Mouse (Mus musculus) MN1 (cell line): Measurements from ENCODE around the gene Cfap97.
A peak's percentile ranks its signal among the peaks of the same experiment; 100 is the strongest.

Source experiments
- DNase-seq: peaks from one replicate; pipeline ENCODE4 v3.0.0-alpha.2; 2016; ENCODE audit warnings: low spot score

Gene Cfap97

GRCm38 (mm10) chr8:46153042-46153441 lies 1.5 kb downstream of the Cfap97 start:
- DNase-seq: no peak

- peak; percentile 98 for DNase-seq
These were observed 11.6 kb downstream of the Cfap97 start for GRCm38 (mm10) chr8:46162953-46163869.

- no peak for DNase-seq
These were observed 12.3 kb downstream of the Cfap97 start for GRCm38 (mm10) chr8:46163870-46164190.

- DNase-seq: no peak
These were observed 22.1 kb downstream of the Cfap97 start for GRCm38 (mm10) chr8:46173651-46174050.

GRCm38 (mm10) chr8:46180136-46180535 lies 28.6 kb downstream of the Cfap97 start:
- DNase-seq: no peak

- DNase-seq: peak; percentile 76
These were observed 33.8 kb downstream of the Cfap97 start for GRCm38 (mm10) chr8:46185361-46185760.

DNA sequence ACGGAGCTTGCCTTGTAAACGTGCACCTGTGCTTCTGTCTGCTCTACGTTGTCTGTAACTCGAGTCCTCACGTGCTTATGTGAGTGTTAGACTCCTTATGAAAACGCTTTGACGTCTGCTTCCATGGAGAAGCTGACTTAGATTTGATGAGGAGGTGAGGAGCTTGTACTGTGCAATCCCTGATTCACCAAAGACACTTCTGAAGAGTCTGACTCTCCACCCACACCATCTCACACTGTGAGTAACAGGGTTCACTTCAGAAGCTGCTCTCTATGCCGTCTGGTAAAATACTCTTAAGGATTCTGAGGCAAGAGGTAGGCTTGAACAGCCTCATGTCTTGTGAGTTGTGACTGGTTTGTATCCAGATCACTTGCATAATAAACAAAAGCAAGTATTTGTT lies 41.5 kb downstream of the Cfap97 start:
- no peak for DNase-seq

DNA sequence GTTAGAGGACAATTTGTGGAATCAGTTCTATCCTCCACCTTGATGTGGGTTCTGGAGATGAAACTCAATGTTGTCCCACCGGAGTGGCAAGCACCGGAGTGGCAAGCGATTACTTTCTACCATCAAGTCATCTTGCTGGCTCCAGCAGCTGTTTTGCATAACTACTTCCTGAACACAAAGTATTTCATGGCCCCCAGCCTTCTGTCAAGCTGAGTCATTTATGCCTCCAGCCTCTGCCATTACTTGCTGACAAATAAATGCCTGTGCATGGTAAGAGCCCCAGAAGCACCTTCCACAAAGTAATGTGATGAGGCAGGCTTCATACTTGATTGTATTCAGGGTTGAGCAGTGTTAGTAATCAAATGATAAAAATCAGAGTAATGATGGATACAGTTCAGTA lies 45.3 kb downstream of the Cfap97 start:
- no peak for DNase-seq

- no peak for DNase-seq
These were observed 46.1 kb downstream of the Cfap97 start for GRCm38 (mm10) chr8:46197673-46198072.

GRCm38 (mm10) chr8:46202350-46202749 lies 50.8 kb downstream of the Cfap97 start:
- no peak for DNase-seq

GRCm38 (mm10) chr8:46204301-46204700 lies 52.7 kb downstream of the Cfap97 start:
- no peak for DNase-seq

DNA sequence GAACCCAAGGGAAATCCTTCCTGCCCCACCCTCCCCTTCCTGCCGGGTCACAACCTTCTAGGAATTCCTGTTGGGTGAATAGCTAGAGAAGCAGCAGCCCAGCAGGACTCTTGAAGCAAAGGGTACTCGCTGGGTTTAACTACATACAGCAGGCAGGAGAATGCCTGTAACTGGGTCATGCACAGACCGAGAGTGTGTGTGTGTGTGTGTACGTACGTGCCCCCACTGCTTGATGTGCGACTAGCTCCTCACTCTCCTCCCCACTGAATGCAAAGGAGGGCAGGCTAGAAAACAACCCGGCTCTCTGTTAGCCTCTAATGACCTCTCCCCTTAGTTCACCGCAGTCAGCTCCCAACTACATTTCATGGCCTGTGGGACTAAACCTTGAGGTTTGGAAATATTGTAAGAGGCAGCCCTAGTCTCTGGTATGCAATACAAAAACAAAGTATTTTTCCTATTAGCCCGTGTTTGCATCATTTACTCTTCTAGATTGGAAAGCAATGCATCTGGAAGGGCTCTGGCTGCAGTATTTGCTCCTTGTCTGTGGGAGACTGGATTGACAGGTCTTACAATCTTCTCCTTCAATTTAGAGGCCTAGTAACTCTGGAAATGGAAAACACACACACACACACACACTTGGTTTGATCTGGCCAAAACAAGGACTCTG lies 53.5 kb downstream of the Cfap97 start:
- DNase-seq: peak; percentile 52

GRCm38 (mm10) chr8:46206107-46206506 lies 54.5 kb downstream of the Cfap97 start:
- no peak for DNase-seq

GRCm38 (mm10) chr8:46208354-46208753 lies 56.8 kb downstream of the Cfap97 start:
- DNase-seq: peak; percentile 60

DNA sequence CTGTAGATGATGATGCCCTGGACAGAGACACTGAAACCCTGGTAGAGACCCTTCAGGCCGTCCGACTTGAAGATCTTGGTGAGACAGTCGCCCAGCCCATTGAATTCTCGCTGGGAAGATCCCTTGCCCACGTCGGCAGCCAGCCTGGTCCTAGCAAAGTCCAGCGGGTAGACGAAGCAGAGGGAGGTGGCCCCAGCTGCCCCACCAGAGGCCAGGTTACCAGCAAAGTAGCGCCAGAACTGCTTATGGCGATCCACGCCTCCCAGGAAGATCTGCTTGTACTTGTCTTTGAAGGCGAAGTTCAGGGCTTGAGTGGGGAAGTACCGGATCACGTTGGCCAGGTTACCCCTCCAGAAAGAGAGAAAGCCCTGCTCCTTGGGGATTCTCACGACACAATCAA lies 57.5 kb downstream of the Cfap97 start:
- no peak for DNase-seq

DNA sequence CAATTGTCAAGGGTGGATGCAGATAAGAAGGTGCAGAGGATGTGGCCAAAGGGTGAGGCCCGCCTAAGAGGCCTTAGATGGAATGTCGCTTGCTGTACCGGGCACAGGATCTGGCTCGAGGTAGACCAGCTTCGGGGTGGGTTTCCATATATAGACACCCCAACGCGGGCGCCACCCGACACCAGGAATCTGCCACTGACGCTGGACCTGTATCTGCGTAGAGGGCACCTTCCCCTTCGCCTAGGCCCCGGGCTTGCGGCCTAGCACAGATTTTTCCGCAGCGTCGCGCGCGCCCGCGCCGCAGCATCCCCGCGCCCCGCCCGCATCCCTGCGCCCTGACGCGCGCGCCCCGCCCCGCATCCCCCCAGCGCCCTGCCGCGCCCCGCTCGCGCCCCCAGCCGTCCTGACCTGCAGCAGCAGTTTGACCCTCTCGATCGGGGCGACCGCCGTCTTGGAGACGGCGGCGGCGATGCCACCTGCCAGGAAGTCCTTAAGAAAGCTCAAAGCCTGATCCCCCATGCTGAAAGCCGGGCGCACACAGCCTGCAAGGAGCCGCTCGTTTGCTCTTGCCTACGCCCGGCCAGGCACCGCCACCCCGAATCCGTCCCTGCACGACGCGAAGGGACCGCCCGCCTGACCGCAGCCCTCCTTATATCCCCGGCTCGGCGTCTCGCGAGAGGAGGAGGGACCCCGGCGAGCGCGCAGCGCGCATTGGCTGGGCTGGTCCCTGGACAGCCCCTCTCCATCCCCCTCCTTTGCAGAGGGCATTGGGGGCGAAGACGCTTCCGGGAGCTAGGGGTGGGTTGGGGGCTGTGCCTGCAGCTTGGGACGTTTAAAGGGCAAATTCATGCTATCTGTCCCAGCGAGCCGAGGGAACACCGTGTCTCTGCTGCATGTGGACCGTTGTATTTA lies 59.1 kb downstream of the Cfap97 start, which contains the start of gene Slc25a4:
Slc25a4 (minus strand) TSS at position 881 of the 912 bp plus-strand sequence.
- DNase-seq: peak; percentile 97

DNA sequence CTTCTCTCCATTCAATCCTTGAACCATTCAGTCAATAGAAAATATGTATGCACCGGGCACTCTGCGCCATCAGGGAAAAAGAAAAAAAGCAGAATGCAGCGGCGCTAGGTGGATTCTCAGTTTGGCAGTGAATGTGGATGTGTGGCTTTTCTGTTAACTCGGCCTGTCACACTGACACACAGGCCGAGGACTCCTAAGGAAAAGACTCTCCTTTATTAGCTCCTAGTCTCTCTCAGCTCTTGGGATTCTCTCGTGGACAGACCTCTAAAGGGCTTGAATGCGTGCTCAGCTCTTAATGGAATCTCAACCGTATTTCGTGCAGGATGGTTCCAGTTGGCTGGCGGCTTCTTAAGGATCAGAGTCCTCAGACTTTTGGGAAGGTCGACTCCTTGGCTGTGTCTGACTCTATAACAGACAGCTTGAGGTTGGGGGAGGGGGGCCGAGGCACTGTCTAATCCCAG lies 60.1 kb downstream of the Cfap97 start:
- DNase-seq: peak; percentile 55

- peak; percentile 54 for DNase-seq
These were observed 60.6 kb downstream of the Cfap97 start for GRCm38 (mm10) chr8:46212194-46212593.

DNA sequence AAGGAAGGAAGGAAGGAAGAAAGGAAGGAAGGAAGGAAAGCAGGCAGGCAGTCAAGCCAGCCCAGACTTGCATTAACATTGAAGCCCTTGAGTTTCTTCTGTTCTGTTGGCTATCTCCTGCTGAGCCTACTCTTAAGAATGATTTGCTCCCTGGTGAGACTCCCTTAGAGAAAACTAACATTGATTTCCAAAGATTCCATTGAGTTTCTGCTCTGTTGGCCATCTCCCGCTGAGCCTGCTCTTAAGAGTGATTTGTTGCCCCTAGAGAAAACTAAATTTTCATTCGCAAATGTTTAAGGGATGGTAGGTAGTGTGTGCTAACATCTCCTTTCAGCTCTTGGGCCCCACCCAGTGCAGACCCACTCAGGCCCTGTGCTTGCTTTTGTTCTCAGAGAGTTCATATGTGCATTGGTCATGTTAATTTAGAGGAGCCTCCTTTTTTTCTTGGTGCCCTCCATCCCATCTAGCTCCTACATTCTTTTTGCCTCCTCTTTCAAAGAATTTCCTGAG lies 62.5 kb downstream of the Cfap97 start:
- no peak for DNase-seq

DNA sequence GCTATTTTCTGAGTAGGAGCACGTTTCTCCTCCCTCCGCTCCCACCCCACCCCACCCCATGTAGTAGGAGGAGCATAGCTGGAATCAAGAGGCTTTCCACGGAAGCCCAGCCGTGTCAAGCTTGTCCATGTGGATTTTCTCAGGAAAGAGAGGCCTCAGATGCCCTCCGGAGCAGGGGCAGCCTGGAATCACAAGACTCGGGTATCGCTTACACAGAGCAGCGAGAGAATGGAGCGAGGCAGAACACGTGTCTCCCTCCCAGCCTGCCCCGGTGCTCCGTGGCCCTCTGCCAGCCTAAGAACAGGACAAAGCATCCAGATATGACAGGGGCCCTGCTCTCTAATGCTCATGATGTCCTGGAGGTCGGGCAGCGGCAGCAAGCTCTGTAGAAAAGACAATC lies 65.3 kb downstream of the Cfap97 start:
- peak; percentile 90 for DNase-seq

- DNase-seq: no peak
These were observed 69.0 kb downstream of the Cfap97 start for GRCm38 (mm10) chr8:46220566-46220965.

DNA sequence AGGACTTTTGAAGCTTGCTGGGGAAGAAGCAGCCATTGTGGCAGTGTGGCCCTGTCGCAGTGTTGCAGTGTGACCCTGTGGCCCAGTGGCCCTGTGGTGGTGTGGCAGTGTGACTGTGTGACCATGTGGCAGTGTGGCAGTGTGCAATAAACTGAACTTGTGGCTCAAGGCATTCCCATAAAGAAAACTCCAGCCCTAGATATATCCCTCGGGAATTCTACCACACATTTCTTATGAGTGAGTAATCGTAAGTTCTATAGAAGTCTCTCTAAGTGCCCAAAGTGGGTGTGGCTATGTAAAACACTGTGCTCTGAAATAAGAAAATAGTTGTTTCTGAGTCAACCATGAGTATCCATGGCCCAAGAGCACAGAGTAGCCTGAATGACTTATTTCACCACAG lies 73.9 kb downstream of the Cfap97 start:
- DNase-seq: peak; percentile 21
